Mouse (Mus musculus): Measurements from ENCODE around the gene Rab10.

The Rab10 gene

DNA sequence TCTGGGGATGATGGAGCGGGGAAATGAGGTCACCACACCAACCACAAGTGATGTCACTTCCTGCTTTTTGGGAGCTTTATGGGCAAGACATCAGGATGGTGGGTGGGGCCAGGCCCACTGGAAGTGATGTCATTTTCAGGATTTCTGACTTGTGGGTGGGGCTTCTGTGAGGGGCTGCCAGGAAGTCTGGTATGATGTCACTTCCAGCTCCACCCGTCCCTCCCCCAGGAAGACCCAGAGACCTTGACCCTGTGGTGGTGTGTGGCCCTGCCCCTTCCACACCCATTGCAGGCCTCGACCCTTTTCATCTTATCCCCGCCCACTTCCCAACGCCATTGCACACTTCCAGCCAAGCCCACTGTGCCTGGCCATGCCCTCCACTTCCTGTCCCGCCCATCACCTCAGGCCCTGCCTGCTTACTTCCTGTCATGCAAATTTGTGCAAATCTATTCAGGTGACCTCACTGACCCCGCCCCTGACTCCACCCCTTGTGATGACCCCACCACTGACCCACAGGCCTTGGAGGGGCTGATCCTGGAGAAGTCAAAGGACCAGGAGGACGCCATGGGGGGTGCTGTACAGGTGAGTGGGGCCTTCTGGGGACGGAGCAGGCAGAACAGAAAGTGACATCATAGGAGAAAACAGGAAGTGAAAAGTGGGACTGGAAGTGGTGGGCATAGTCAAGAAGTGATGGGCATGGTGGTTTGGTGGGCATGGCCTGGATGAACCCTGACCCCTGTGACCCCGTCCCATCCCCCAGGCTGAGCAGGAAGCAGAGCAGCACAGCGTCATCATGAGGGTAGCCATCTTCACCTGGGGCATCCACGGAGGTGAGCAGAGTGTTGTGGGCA, 72.7 kb downstream of the Rab10 start:
- no peak for DNase-seq (ENCODE audit: low read depth, low spot score)

DNA sequence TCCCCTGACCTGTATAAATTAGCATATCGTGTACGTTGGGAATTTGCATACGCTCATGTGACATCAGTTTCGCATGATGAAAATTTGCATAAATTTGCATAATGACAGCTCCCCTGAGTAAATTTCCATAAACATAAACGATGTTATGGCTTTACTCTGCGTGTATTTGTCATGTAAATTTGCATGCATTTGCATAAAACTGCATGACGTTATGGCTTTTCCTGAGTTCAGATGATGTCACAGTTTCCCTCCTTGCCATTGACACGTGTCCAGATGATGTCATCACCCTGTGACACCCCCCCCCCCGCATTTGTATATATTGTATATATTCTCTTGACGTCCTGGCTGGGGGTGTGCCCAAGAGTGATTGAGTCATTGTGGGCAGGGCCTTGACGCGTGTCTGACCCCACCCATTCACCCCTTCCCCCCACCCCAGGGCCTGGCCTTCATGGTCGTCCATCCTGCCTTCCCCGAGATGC, 73.6 kb downstream of the Rab10 start:
- no peak for DNase-seq (ENCODE audit: low read depth, low spot score)

DNA sequence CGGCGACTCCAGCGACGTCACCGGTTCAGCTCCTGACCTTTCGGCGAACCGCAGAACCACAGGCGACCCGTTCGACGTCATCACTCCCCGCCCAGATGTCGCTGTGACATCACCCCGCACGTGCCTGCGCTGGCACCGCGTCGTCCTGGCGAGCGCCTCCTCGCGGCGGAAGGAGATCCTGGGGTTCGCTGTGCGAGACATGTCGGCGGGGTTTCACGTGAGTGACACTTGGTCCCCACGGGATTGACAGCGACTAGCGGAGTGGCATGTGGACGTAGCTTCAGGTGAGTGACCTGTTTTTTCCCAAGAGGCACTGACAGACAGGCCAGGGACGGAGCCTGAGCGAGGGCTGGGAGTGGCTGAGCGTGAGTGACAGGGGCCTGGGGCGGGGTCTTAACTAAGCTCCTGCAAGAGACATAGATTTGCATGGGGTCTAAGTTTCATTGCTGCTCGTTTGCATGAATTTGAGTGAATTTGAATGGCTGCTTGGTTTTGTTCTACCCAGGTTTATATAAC, 74.1 kb downstream of the Rab10 start:
- DNase-seq (ENCODE audit: low read depth, low spot score): peak; percentile 86

DNA sequence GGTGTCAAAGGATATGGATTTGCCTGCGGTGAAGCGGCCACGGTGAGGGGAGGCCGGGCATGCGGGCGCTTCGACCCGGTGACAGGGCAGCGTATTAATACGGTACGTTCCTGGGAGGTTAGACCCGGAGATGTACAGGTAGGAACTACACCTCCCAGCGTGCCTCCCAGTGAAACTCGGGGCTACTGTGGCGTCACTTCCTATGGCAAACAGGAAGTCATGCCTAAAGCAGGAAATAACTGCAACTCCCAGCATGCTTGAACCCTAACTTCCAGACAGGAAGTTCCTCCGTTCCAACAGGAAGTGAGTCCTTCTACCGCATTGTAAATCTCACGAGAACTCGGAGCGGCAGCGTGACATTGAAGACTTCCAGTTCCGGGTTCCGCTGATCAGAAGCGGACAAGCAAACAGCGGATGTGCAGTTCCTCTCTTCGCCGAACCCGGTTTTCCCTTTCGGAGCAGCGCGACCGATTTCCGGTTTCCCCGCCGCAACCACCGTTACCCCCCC, 74.6 kb downstream of the Rab10 start:
- peak; percentile 99 for DNase-seq (ENCODE audit: low read depth, low spot score)

DNA sequence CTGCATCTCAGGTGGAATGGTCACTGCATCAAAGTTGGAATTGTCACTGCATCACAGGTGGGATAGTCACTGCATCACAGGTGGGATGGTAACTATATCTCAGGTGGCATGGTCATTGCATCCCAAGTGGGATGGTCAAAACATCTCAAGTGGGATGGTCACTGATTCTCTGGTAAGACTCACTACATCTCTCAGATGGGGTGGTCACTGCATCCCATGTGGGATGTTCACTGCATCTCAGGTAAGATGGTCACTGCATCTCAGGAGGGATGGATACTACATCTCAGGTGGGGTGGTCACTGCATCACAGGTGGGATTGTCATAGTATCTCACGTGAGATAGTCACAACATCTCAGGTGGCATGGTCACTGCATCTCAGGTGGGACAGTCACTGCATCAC, 75.7 kb downstream of the Rab10 start:
- DNase-seq (ENCODE audit: low read depth, low spot score): no peak

DNA sequence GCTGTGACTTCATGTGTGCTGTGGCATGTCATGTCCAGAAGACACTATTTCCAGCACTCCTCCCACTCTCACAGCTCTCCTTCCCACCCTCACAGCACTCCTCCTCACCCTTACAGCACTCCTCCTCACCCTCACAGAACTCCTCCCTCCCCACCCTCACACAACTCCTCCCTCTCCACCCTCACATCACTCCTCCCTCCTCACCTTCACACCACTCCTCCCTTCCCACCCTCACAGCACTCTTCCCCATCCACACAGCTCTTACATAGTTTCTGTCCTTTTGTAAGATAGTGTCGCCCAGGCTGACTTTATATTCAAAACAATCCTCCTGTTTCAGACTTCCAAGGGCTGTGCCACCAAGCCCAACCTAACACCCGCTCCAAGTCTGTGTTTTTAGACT, 86.4 kb downstream of the Rab10 start:
- DNase-seq (ENCODE audit: low read depth, low spot score): no peak

DNA sequence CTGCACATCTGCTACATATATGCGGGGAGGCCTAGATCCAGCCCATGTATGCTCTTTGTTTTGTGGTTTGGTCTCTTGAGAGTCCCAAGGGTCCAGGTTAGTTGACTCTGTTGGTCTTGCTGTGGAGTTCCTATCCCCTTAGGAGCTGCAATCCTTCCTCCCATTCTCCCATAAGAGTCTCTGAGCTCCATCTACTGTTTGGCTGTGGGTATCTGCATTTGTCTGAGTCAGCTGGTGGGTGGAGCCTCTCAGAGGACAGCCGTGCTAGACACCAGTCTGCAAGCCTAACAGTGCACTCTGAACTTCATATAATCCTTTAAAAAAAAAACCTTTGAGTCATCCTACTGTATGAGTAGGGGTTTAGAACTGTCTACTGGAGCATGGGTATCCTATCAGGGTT, 99.6 kb downstream of the Rab10 start:
- no peak for DNase-seq (ENCODE audit: low read depth, low spot score)

DNA sequence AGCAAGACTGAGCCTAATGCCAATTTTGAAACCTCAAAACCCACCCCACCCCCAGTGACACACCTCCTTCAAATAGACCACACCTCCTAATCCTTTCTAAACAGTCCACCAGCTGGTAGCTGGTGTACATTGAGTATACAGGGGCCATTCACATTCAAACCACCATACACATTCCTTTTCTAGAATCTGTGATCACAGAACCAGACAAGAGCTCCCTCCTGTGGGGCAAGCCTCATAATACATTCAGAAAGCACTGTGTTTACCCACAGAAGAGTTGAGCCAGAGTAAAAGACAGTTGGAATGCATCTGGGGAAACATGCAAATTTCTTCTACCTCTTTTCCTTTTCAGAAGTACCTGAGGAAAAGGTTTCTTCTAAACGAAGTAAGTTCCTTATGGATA, 100.6 kb downstream of the Rab10 start:
- DNase-seq (ENCODE audit: low read depth, low spot score): no peak
